Mouse (Mus musculus): ENCODE results near the gene Gm10447.

- TF ChIP-seq POLR2A (IDR thresholded peaks at IDR 0.05; ENCODE audit: borderline replicate concordance, low read depth, low read length) (no peak), CTCF (IDR thresholded peaks at IDR 0.05; ENCODE audit: low read depth, low read length) (peak; percentile 13; the same call in 1 of the 2 replicates)
These were observed 32.1 kb upstream of the Gm10447 start for GRCm38 (mm10) chr11:53489007-53489406.
